Mouse (Mus musculus) hindbrain, embryonic 13.5 days (tissue): Measurements from ENCODE around the gene Tex13b. TPM values are rescaled to one million over a fixed set of nuclear protein-coding genes. Genes with fewer than 3 reads are reported as not detected.

ENCODE experiments used
- polyA plus RNA-seq: library from polyadenylated mRNA; unstranded; fragments of >200 nt; fragmentation: Nextera tagmentation; extraction: Ambion mirVana; gene quantifications from 2 replicates; pipeline ENCODE4 v1.2.1, GENCODE M21; 2015

The Tex13b gene
- polyA plus RNA-seq, 1 experiment from 2014 or later: not detected

Other genes with a start within 250 kb of the Tex13b start
- 121 and 127 TPM in 2 replicates for gene Tsc22d3, start 212.8 kb downstream of the Tex13b start, polyA plus RNA-seq
- gene Mid2, start 148.8 kb downstream of the Tex13b start, polyA plus RNA-seq: 4.8 and 5.3 TPM in 2 replicates
- 0.16 TPM in 1 of 2 replicates, not detected in the other for gene Vsig1, start 94.2 kb upstream of the Tex13b start, polyA plus RNA-seq
- 49.5 and 51.0 TPM in 2 replicates for gene Psmd10, start 143.3 kb upstream of the Tex13b start, polyA plus RNA-seq
- gene Atg4a, start 143.5 kb upstream of the Tex13b start, polyA plus RNA-seq: 8.8 and 10.1 TPM in 2 replicates